Mouse (Mus musculus) regulatory T cell (primary cell): ENCODE measurements at regions not wholly inside any gene's neighbourhood (a gene's known extent, or its start where the extent isn't known, plus 50 kb on each side); places are given as distances from the start of the nearest gene placed in this dataset.

Experiments
- in situ Hi-C: fragments of 300-600 bp; cut with MboI, MseI; formaldehyde crosslinking; loops from one replicate; pipeline ENCODE4 v1.15.1; 2025; ENCODE audit warnings: high pct_unique_total_duplicates

DNA sequence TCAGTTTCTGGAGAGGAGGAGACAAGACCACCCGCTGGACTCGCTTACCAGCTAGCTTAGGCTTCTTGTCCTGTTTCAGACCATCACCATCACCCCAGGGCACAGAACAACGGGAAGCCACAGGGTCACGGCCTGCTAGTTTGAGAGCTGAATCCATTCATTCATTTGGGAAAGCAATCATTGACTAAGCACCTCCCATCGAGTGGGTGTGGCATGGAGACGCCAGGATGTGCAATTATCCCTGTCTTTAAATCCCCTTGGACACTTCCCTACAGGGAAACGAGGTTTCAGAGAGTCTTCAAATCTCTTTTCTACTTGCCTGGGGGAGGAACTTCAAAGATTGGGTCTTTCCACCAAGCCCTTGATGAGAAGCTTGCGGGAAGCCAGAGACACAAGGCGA is 108.7 kb downstream of the 2410131K14Rik start:
- in situ Hi-C loops = no loop called here

DNA sequence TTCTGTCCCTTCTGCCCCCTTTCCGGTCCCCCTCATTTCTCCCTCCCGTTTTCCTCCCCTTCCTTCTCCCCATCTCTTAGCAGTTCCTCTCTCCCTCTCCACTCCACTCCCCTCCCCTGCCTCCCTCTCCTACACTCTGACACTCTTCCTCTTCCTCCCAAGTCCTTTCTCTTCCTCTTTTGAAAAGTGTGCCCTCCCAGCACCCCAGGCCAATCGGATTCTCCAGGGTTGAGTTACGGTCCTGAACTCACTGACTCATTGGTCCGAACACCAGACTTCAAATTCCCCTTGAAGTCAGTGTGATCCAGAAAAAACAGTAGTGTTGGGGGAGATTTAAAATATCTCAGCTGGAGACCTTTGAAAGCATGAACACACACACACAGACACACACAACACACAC is 109.1 kb downstream of the 2410131K14Rik start:
- in situ Hi-C loops = no loop called here

DNA sequence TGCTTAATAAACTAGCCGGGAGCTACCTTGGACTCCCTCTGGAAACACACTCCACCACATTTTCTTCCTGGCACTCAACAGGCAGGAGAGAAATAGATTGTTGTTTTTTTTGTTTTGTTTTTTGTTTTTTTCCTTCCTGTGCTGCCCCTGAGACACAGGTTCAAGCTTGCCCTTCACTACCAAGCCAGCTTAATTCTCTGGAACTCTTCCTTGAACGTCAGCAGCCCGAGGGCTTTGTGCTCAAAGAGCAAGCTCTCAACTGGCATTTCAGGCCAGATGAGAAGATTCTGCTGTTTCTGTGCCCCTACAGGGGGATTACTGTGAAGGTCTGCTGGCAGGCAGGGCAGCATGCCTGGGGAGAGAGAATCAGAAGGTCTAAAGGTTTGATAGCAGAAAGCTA is 109.8 kb downstream of the 2410131K14Rik start:
- in situ Hi-C loops = no loop called here

DNA sequence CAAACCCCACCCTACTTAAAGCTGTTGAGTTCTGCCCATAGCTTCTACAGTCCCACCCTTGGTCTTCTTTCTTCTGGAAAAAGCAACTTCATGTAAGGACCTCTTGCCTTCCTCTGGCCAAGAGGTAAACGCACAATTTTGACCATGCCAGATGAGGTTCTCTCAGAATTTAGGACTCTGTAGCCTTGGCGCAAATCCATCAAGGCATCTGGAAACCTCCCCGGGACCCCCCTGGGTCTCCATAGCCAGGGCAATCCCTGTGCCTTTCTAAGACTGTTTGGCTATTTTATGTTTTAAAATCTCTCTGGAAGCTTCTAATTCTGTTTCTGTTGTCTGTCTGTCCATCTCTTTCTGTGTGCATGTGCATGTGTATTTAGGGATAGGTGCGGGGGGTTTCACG is 110.3 kb downstream of the 2410131K14Rik start:
- in situ Hi-C loops = no loop called here

DNA sequence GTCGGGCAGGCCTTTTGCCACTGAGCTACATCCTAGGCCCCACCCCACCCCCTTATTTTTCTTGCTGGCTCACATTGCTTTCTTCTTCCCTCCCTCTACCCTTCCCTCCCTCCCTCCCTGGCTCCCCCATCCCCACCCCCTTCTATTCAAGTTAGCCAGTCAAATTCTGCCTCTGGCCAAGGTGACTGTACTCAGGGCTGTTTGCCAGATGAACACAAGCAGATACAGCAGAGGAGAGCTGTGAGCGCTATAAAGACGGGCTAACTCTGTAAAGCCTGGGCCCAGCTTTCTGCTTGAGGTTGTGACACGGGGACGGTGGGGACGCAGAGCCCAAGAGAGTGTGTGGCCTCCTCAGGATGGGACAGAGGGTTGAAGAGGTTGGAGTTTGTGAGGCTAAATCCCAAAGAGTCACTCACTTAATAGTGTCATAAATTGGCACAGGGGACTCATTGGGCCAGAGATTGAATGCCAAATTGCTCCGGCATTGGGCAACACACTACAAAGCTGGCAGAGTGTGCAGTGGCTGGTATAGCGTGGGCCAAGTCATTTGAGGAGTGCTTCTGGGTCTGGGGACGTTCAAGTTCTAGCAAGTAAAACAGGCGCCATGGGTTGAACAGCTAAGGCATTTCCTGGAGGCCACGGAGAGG is 110.8 kb downstream of the 2410131K14Rik start:
- in situ Hi-C loops = no loop called here

DNA sequence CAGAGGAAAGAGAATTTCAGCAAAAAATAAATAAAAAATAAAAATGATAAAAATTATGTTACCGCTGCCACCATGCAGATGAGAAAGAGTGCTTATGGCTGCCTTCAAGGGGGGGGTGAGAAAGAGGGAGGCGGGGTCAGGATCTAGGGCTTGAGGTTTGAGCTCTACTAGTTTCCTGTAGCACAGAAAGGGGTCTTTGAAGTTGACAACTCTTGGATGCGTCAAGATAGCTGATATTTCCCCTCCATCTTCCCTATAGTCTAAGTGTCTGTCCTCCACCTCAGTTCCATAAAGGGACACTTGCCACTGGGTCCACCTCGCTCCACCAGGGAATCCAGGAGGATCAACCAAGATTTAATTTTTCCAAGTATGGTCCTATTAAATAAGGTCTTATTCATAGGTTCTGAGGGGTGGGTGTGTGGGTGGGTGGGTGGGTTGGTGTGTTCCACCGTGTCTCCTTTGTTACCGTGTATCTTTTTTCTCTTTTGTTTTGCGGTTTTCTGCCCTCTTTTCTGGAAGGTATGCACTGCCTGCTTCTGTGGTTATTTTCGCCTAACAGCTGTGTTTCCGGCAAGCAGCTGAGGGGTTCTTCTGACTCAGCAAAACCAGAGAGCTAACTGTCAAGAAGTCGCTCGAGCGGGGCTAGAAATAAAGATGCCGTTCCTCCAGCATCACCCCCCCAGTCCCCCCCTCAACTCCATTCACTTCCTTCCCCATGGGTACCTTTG is 114.8 kb downstream of the 2410131K14Rik start:
- in situ Hi-C loops = no loop called here

DNA sequence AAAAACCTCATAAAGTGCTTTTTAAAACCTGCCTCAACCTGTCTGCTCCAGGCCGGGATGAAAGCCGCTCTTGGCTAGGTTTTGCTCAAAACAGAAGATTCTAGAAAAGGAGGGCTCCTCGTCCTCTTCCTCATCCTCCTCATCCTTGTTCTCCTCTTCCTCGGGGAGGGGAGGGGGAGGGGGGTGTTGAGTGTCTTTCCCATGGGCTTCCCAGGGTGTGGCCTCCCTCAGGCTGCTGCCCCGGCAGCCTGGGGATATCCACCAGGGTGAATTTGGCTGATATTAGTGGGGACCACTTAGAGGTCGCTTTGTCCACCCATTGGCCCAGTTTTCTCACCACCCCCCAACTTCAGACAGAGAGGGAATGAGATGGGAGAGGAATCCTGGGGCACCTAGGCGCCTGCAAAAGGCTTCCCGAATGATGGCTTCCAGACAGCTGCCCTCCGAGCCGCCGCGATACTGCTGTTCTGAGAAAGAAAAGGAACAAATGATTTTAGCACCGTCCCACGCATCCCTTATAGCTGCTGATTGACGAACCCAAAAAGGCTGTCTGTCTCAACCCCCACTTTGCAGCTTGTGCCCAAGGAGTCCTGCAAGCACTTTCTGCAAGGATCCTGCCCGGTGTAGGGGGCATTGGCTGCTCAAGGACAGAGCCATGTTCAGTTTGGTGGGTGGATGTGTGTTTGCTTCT is 115.5 kb downstream of the 2410131K14Rik start:
- in situ Hi-C loops = no loop called here

DNA sequence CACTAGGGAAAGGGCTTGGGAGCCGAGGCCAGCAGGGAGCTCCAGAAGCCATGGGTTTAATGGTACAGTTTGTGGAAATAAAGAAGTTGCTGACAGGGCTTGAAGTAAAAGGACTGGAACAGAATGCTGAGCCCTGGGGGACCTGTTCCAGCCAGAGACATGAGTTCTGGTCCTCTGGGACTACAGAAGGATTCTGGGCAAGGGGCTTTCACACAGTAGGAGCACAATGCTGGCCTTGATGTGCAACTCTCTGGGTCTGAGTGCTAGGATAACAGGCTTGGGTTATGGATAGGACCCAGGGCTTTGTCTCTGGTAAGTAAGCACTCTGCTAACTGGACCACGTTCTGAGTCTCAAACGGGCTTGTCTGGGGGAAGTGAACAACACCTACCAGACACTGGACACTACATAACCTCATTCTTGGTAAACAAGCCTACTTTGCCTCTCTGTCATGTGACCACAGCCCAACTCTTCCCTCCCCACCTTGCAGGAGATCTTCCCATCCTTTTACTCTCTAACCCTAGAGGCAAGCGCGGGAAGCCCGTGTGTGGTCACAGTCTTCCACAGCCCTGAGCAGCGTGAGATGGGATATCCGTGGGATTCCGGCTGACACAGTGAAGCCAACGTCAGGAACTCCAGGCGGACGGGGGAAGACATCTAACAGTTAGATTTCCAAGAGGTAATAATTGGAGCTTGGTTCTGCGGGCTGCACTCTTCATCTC is 116.3 kb downstream of the 2410131K14Rik start:
- in situ Hi-C loops = no loop called here

DNA sequence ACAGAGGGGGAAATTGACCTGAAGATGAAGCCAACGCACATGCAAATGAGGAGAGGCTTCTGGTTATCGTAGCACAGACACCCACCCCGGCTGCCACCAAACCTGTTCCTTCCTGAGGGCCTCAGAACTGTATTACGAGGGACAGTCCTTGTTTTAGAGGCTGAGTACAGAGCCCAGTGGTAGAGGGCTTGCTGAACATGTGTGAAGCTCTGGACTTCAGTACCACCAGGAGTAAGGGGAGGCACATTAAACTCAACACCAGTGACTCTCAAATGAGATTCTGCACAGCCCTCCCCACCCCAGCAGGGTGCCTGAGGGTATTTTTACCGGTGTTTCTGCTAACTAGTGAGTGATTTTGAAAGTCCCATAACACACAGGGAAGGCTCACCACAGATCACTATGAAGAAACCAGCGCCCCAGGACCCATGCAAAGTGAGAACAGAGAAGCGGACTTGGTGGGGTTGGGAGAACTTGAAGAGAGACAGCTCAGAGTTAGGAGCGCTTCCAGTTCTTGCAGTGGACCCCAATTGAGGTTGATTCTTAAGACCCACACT is 116.9 kb downstream of the 2410131K14Rik start:
- in situ Hi-C loops = no loop called here

DNA sequence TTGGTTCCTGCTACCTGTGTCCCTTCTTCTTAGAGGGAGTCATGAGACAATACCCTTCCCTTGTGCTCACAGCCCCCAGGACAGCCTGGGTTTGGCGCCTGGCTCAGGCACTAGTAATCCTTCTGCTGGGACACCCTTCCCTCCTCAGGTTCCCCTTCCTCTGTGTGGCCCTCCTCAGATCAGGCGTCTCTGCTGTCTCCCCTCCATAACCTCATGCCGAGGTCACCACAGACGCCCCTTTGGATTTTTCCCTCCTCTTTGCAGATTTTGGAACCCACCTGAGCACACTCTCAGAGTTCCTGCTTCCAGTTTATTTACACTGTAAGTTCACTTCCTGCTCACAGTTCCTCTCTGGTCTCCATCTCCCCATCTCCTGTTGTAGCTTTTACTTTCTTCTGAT is 117.7 kb downstream of the 2410131K14Rik start:
- in situ Hi-C loops = no loop called here

DNA sequence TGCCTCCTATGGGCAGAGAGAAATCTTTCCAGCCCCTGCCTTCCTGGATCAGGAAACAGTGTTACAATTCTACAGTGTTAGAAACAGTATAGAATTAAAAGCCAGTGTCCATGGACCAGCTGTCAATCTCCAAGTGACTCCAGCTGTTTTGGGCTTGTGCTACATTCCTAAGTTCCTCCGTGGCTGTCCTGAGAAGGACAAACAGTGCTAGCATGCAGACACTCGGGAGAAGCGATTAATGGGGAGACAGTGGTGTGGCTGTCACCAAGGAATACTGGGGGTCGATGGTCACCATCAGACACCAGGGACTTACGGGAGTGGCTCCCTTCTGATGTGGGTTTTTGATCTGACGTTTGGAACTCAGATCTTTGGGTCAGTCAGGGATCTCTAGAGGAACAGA is 118.1 kb downstream of the 2410131K14Rik start:
- in situ Hi-C loops = no loop called here

DNA sequence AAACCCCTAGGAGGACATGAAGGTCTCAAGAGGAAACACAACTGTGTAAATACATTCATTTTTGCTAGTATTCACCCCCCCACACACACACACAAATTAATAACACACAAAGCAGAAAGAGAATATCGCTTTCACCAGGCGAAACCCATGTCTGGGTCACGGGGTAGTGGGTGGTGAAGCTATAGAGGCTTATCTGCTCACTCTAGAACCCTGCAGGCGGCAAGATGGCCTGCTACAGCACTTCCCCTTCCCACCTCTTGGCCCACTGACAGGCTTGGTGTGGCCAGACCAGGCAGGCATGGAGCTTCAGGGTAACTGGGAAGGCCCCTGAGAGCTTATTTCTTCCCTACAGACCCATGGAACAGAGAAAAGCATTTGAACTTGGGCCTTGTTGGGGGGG is 119.6 kb downstream of the 2410131K14Rik start:
- in situ Hi-C loops = no loop called here

DNA sequence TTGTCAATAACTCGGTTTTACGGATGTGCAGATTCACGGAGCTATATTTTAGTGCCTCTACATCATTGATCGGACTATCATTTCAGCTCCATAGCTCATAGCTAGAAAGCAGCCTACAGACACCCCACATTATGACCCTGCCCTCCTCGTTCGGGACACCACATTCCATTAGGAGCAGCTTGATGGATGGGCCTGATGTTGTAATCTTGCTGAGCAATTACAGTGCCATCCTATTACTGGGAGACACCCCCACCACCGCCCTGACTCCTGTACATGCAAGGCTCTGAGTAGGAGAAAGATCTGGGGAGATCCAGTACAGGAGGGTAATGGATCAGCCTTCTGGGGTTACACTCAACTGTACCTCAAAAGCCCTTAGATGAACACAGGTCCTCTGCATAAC is 120.2 kb downstream of the 2410131K14Rik start:
- in situ Hi-C loops = no loop called here

DNA sequence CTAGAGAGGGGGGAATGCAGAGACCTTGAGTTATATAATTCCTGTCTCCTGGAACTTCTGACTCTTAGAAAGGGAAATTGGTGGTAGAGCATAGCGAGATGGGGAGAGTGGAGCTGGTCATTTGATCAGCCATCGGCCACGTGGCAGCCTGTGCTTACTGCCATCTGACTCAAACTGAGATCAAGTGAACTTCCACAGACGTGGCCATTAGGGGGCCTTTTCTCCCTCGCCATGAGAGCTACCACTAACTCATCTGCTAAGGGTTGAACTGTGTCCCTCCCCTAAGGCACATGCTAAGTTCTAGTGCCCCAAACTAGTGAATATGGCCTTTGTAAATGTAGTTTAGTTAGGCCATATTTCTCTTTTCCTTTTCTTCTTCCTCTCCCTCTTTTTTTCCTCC is 120.6 kb downstream of the 2410131K14Rik start:
- in situ Hi-C loops = no loop called here

DNA sequence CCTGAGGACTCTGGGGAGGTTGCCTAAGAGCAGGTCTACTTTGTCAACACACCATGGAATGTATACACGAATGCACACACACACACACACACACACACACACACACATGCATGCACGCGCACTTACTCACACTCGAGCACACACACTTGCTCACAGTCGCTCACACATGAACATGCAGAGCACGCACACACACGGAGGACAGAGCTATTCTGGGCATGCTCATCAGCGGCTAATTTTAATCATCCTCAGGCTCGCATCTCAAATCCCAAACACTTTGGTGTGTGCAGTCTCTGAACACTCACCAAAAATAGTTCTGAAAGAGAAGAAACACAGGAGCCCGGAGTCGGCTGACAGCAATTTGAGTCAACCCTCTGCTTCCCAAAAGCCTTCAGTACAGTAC is 122.0 kb downstream of the 2410131K14Rik start:
- in situ Hi-C loops = no loop called here

DNA sequence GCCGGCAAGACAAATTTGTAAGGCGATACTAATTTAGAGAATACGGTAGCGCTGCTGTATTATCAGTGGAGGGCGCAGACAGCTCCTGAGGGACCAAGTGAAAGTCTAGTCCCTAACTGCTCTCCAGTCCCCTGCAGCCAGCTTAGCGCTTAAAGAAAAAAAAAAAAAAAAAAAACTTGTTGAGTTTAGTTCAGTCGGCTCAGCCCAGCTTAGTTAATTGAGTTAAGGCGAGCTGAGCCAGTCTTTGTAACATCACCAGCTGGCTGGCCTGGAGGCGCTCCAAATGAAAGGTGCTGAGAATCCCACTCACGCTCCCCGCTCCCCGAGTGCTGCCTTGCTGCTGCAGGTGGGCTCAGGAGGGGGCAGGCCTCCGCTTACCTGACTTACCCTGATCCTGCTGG is 128.6 kb downstream of the 2410131K14Rik start:
- in situ Hi-C loops = no loop called here

DNA sequence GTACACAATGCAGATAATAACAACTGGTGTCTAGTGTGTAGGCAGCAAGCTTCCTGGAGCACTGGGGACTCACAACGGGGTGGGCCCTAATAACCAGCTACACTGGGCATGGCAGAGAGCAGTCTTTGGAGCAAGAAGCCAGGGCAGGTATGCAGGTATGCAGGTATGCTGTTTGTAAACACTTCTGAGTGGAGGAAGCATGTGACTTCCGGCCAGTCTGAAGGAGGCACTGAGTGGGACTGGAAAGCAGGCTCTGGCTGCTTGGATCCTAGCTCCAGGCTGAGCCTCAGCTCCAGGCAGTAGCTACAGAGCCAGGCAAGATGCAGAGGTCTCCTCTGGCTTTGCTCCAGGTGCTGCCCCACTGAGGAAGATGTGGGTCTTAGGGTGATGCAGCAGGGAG is 129.9 kb downstream of the 2410131K14Rik start:
- in situ Hi-C loops = no loop called here

DNA sequence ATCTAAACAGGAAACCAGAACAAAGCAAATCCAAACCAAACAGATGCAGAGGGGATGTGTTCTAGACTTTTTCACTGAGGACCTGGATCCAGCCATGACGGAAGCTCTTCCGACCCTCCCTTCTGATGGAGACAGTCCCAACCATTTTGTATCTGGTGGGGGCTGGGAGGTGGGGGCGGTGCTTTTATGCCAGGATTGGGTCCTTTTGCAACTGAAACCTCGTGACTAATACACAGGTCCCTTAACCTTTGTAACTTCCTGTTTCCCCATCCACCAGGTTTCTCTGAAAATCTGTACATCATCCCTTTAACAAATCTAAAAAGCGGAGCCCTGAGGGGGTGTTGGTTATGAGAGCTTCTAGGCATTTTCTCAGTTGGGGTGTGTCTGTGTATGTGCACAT is 130.9 kb downstream of the 2410131K14Rik start:
- in situ Hi-C loops = no loop called here

DNA sequence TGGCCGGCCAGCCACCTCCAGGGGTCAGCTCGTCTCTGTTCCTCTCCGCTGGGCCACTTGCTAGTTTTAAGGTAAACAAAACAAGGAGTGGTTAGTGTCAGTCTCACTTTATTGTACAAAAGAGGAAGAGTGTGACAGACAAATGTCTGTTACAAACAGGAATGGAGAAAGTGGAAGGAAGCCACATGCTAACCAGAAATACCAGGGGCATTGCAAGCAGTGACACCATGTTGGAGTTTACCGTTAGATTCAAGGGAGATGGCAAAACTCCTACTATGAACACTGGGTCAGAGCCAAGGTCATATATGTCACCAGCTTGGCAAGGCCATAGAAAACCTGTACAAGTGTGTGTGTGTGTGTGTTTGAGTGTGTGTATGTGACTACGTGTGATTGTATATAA is 131.5 kb downstream of the 2410131K14Rik start:
- in situ Hi-C loops = no loop called here

DNA sequence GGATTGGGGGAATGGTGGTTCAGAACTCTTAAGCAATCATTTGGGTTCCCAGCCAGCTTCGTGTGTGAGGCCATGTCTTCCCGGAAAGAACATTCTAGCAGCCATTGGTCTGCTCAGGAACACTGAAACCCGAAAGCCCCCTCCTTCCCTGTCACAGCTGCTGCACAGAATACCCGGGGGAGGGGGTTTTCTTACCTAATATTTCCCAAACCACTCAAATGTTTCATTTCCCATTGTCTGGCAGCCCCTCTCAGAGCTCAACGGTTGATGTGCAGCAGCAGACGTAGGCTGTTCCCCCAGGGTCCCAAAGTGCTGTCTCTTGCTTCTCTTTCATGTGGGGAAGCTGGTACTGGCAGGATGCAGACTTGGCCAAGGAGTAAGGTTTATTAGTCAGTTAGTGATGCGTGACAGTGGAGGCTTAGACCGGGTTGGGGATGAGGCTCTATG is 132.4 kb downstream of the 2410131K14Rik start:
- in situ Hi-C loops = no loop called here

DNA sequence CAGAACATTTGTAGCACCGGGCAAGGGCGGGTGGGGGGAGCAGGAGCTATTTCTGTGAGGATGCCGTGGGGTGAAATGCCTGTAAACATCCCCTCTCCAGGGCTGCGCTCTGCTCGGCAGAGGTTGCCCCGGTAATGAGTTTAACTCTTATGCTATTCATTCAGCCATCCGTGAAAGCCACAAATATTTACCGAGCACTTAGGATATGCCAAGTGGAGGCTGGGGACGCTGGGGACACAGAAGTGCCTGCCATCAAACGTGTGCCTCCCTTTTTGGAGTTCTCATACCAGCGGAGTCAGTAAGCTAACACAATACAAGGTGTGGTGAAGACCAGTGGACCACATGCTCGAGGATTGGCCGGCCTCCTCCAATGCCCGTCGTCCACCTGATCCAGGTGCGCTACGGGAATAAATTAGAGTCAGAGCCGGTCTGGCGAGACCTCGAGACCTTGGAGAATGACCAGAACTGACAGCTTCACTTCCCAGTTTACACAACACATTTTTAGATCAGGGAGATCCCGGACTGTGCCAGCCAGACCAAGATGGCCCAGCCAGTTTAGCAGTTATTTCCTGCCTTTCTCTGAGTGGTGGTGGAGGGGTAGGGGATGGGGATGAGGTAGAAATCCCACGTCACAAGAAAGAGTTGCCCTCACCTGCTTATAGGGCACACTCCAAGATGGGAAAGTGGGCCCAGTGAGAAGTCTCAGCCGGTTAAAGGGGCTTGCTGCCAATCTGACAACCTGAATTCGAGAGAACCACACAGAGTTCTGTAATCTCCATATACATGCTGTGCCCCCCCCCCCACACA is 134.4 kb downstream of the 2410131K14Rik start:
- in situ Hi-C loops = no loop called here
